Mouse (Mus musculus) forebrain, embryonic 12.5 days (tissue): ENCODE data around the gene Nubp2. TPM values are rescaled to one million over a fixed set of nuclear protein-coding genes. Genes with fewer than 3 reads are reported as not detected.

Experiments used
- ATAC-seq: fragments of 200-750 bp; cut with Nextera tagmentation; 2 replicates; pipeline ENCODE4 v1.8.0; 2017; ENCODE audit warnings: moderate TSS enrichment; ENCODE audit not compliant: low FRiP score
- H3K27ac ChIP-seq: fragments of 300-500 bp; sonication (generic); 2 replicates; pipeline ENCODE4 v1.5.1; 2016; ENCODE audit warnings: mild to moderate bottlenecking
- H3K27me3 ChIP-seq: fragments of 300-500 bp; sonication (generic); 2 replicates; pipeline ENCODE4 v1.6.1; 2016; ENCODE audit warnings: mild to moderate bottlenecking
- H3K36me3 ChIP-seq: fragments of 300-500 bp; sonication (generic); replicated peaks from 2 replicates; pipeline ENCODE4 v1.6.1; 2016; ENCODE audit warnings: mild to moderate bottlenecking
- H3K4me1 ChIP-seq: fragments of 300-500 bp; sonication (generic); 2 replicates; pipeline ENCODE4 v1.6.1; 2016
- H3K4me2 ChIP-seq: fragments of 300-500 bp; sonication (generic); 2 replicates; pipeline ENCODE4 v1.6.1; 2016; ENCODE audit warnings: mild to moderate bottlenecking, moderate library complexity
- H3K4me3 ChIP-seq: fragments of 300-500 bp; sonication (generic); replicated peaks from 2 replicates; pipeline ENCODE4 v1.5.1; 2016; ENCODE audit warnings: mild to moderate bottlenecking
- H3K9ac ChIP-seq: fragments of 300-500 bp; sonication (generic); 2 replicates; pipeline ENCODE4 v1.6.1; 2016; ENCODE audit warnings: mild to moderate bottlenecking
- H3K9me3 ChIP-seq: fragments of 300-500 bp; sonication (generic); 2 replicates; pipeline ENCODE4 v1.6.1; 2016
- WGBS: fragments of 180-500 bp; shearing (Covaris S2); methylation state at CpG from one replicate; pipeline ENCODE4 v1.1.7; 2016; 5-methylcytosine and 5-hydroxymethylcytosine counted together
- polyA plus RNA-seq: library from polyadenylated mRNA; unstranded; fragments of >200 nt; fragmentation: Nextera tagmentation; extraction: Ambion mirVana; gene quantifications from 2 replicates; pipeline ENCODE4 v1.2.1, GENCODE M21; 2016

The Nubp2 gene
- polyA plus RNA-seq, 1 experiment from 2014 or later: 64.4 TPM

DNA sequence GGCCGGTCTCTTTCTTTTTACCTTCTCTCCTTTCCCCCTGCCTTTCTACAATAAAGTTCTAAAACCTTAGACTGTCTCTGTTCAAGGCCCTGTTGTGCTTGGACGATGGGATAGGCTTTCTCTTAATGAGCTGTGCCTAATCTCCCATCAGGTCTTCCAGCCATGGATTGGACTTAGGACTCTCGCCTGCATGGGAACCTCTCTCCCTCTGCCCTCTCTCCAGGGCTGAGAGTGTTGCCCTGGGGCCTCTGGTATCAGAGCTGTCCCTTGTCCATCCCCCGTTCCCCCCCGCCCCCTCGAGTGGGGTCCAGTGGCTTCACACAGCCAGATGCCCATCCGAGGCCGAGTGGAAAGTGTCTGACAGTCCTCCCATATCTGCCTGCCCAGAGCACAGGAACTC lies 11.2 kb downstream of the Nubp2 start:
- Histone ChIP-seq H3K9ac (no peak overlapping the region), H3K4me1 (no peaks in the 10 kb centered on the region), H3K4me3 (no peak overlapping the region), H3K36me3 (no peaks in the 10 kb centered on the region), H3K4me2 (no peak overlapping the region), H3K9me3 (no peaks in the 10 kb centered on the region), H3K27ac (no peak overlapping the region), H3K27me3 (no peaks in the 10 kb centered on the region; the same call in 1 of the 2 replicates)
- 84% methylated on average over 8 of the region's 8 CpGs for WGBS
- ATAC-seq: no peak

DNA sequence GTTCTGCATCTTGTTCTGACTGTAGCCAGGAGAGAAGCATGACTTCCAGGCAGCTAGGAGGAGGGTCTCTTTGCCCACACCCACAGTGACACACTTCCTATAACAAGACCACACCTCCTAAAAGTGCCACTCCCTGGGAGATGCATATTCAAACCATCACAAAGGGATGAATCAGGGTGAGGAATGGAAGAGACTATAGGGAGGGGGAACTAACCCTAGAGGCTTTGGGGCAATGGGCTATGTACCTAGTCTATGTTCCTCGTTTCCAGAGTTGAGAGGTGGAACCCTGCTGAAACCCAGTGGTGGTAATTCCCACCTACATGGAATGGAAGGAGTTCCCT lies 11.8 kb downstream of the Nubp2 start:
- WGBS: 56% methylated on average over 1 of the region's 1 CpGs
- Histone ChIP-seq H3K9ac (no peak overlapping the region), H3K27ac (no peak overlapping the region), H3K4me1 (no peaks in the 10 kb centered on the region), H3K9me3 (no peaks in the 10 kb centered on the region), H3K36me3 (no peaks in the 10 kb centered on the region), H3K4me2 (no peak overlapping the region), H3K4me3 (no peak overlapping the region), H3K27me3 (no peaks in the 10 kb centered on the region; the same call in 1 of the 2 replicates)
- no peak for ATAC-seq

DNA sequence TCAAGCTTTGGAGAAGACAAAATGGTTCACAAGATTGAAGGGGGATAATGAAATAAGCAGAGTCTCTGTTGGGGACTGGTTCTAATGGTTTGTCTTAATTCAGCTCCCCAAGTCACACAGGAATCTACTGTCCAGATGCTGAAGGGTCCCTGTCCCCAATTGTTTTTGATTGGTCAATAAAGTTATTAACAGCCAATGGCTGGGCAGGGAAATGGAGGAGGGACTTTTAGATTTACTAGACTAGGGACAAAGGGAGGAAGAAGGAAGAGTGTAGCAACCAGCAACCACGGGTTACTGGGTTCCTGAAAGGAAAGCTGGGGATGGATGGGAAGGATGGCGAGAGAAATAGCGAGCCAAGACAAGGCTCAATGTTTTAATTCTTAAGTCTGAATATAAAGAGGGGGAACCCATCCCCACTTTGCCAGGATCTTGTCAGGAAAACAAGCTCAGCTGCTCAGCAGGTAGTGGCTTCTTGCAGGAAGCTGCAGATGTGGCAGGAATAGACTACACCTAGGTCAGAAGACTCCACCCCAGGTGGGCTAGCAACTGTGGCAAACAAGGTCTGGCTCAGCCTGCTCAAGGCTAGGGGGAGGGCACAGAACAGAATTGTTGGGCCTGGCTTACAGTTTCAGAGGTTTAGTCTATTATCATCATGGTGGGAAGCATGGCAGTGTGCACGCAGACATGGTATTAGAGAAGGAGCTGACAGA lies 12.3 kb downstream of the Nubp2 start:
- H3K4me1 ChIP-seq: no peaks in the 10 kb centered on the region
- no peak for ATAC-seq
- H3K27ac ChIP-seq: no peak overlapping the region
- no peaks in the 10 kb centered on the region for H3K9me3 ChIP-seq
- WGBS: 48% methylated on average over 4 of the region's 4 CpGs
- H3K9ac ChIP-seq: no peak overlapping the region
- H3K36me3 ChIP-seq: no peaks in the 10 kb centered on the region
- no peak overlapping the region for H3K4me3 ChIP-seq
- no peak overlapping the region for H3K4me2 ChIP-seq
- no peaks in the 10 kb centered on the region; the same call in 1 of the 2 replicates for H3K27me3 ChIP-seq

DNA sequence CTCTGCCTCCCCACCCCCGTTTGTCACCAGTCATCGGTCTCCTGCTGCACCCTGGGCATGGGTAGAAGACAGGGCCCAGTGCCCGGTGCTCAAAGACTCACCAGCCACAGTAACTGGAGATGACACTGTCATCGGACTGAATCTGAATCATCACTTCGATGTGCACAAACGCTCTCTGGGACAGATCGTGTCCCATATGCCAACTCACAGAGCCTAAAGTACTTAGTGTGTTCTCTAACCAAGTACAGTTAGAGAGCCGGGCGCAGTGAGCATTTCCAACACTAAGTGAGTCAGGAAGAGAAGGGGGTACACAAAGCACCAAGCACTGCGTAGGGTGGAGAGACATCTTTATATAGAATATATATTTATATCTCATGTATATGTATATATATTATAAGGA lies 18.2 kb downstream of the Nubp2 start:
- H3K27ac ChIP-seq: no peak overlapping the region
- WGBS: 93% methylated on average over 10 of the region's 10 CpGs
- H3K4me3 ChIP-seq: no peak overlapping the region
- no peaks in the 10 kb centered on the region for H3K9me3 ChIP-seq
- H3K4me2 ChIP-seq: no peak overlapping the region
- no peaks in the 10 kb centered on the region for H3K27me3 ChIP-seq
- no peaks in the 10 kb centered on the region for H3K4me1 ChIP-seq
- no peak for ATAC-seq
- H3K36me3 ChIP-seq: peaks cover under 1% of the 10 kb centered on the region; the same call in 1 of the 2 replicates
- H3K9ac ChIP-seq: no peak overlapping the region

DNA sequence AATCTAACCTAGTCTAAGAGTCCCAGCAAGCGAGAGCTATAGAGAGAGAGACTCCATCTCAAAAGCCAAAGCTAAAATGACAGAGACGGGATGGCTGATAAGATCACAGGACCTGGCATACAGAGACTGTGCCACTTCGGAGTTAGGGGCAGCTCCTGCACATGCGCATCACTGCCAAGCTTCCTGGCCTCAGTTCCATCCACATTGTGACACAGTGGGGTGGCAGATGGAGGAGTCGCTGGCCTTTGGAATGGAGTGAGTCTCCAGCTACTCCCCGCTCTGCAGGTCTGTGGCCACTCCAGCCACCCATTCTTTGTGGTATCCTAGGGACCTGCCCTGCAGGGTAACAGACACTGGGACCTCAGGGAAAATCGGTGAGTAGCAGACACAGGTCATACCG lies 20.4 kb downstream of the Nubp2 start, which contains the start of gene Igfals:
TSS of gene Igfals (plus strand) at position 222 of the 400 bp plus-strand sequence.
- H3K9ac ChIP-seq: no peak within 1 kb of the TSS
- no peak within 1 kb of the TSS for H3K4me2 ChIP-seq
- no peaks in the 10 kb centered on the region for H3K9me3 ChIP-seq
- no peak for ATAC-seq
- WGBS: 89% methylated on average over 8 of the region's 8 CpGs
- no peaks in the 10 kb centered on the region for H3K27me3 ChIP-seq
- no peak within 1 kb of the TSS for H3K27ac ChIP-seq
- H3K4me1 ChIP-seq: no peaks in the 10 kb centered on the region
- no peak within 1 kb of the TSS for H3K4me3 ChIP-seq
- peaks cover 18% of the 10 kb centered on the region for H3K36me3 ChIP-seq

DNA sequence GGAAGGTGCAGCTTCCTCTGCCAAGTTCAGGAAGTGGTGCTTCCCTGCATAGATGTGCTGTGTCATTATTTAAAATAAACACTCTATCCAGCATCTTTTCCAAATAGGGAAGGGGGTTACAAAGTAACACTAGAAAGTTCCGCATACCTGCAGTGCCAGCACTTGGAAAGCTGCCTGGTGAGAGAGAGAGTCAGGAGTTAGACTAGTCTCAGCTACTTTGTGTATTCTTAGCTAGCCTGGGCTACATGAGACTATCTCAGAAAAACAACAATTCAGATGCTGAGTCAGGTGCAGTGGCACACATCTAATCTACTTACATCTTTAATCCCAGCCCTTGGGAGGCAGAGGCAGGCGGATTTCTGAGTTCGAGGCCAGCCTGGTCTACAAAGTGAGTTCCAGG lies 24.4 kb downstream of the Nubp2 start:
- H3K27ac ChIP-seq: no peak overlapping the region
- H3K36me3 ChIP-seq: peaks cover 30% of the 10 kb centered on the region
- no peak overlapping the region for H3K4me2 ChIP-seq
- ATAC-seq: no peak
- no peaks in the 10 kb centered on the region for H3K4me1 ChIP-seq
- no peaks in the 10 kb centered on the region for H3K27me3 ChIP-seq
- H3K9me3 ChIP-seq: no peaks in the 10 kb centered on the region
- H3K9ac ChIP-seq: no peak overlapping the region
- WGBS: 96% methylated on average over 3 of the region's 3 CpGs
- H3K4me3 ChIP-seq: no peak overlapping the region

DNA sequence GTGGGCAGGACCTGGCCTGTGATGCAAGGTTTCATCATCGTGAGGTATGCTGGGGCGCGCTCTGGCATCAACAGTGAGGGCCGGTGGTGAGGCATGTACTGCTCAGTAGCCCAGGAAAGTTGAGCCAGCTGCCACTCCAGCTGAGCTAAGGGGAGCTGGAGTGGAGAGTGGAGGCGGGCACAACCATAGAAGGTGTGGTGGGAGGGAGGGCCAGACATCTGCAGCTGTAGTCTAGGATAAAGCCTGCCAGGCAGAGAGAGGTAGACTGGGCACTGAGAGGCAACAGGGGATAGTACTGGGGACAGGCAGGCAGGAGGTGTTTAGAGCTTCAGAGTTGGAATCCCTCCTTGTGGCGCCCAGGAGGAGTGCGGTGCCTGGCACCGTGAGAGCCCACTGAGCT lies 26.1 kb downstream of the Nubp2 start:
- WGBS: 90% methylated on average over 8 of the region's 8 CpGs
- Histone ChIP-seq H3K4me3 (no peak overlapping the region), H3K36me3 (peaks cover 36% of the 10 kb centered on the region), H3K9ac (no peak overlapping the region), H3K4me2 (no peak overlapping the region), H3K9me3 (no peaks in the 10 kb centered on the region), H3K27me3 (no peaks in the 10 kb centered on the region), H3K27ac (no peak overlapping the region), H3K4me1 (no peaks in the 10 kb centered on the region)
- ATAC-seq: no peak

DNA sequence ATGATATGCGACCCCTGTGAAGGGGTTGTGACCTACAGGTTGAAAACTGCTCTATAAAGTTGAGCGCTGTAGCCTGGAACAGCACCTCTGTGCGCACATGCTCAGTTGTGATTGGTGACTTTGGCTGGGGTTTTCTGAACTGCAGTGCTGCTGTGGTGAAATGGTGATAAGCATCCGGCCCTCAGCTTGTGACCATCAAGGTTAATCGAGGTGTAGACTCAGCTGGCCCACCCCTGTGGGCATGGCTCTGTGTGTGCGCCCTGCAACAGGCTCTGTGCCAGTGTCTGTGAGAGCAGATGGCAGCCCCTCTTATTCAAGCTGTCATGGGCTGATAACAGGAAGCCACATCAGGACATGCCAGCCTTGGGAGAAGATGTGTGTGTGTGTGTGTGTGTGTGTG lies 27.2 kb downstream of the Nubp2 start:
- no peaks in the 10 kb centered on the region for H3K4me1 ChIP-seq
- peaks cover 38% of the 10 kb centered on the region for H3K36me3 ChIP-seq
- H3K27ac ChIP-seq: no peak overlapping the region

DNA sequence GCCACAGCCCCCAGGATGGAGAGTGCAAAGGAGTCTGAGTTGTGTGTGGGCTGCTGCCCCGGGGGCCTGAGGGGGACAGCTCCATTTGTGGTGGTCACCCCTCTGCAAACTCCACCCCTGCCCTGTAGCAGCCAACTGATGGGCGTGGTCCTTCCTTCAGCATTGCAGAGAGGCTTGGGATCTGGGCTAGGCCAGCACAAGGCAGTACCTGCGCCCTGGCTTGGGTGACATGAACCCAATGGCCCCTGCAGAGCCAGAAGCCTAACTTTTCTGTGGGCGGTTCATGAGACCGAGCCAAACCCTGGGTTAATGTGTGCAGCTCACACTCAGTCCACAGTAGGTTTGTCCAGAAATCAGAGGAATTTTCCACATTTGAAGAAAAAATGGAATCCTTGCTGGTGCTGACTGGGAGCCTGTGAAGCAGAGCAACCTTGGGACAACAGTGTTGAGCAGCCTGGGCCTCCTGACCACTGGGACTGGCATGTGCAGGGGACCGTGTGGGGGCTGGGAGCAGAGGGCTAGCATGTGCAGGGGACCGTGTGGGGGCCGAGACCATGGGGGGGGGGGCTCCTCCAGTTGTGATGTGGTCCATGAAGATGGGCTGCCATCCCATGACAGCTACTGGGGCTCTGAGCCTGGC lies 28.2 kb downstream of the Nubp2 start:
- WGBS: 85% methylated on average over 8 of the region's 8 CpGs
- Histone ChIP-seq H3K9me3 (no peaks in the 10 kb centered on the region), H3K36me3 (peaks cover 45% of the 10 kb centered on the region)

More for the DNA sequence above, 27.2 kb downstream of the Nubp2 start:
- H3K4me3 ChIP-seq: no peak overlapping the region
- no peak for ATAC-seq
- WGBS: 90% methylated on average over 6 of the region's 6 CpGs
- no peaks in the 10 kb centered on the region for H3K9me3 ChIP-seq
- no peak overlapping the region for H3K4me2 ChIP-seq
- H3K27me3 ChIP-seq: no peaks in the 10 kb centered on the region
- H3K9ac ChIP-seq: no peak overlapping the region

DNA sequence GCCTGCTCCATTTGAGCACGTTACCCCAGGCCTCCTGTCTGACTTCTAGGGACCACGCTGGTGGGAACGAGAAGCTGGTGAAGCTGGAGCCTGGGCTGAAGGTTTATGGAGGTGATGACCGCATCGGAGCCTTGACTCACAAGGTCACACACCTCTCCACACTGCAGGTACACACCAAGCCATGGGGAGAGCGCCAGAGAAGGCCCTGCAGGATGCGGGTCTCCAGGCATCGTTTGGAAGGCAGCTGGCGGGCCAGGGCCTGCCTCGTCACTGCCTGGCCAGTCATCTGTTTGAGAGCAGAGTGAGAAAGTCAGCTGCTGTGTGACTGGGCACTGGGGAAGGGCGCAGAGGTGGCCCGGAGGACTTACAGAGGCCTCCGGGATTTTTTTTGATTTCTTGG lies 29.6 kb downstream of the Nubp2 start:
- Histone ChIP-seq H3K36me3 (peaks cover 35% of the 10 kb centered on the region), H3K27ac (no peak overlapping the region), H3K27me3 (peaks cover 2% of the 10 kb centered on the region), H3K4me2 (no peak overlapping the region), H3K9me3 (no peaks in the 10 kb centered on the region), H3K4me1 (peaks cover 3% of the 10 kb centered on the region), H3K9ac (no peak overlapping the region), H3K4me3 (no peak overlapping the region)
- 92% methylated on average over 13 of the region's 13 CpGs for WGBS
- no peak for ATAC-seq

More for the DNA sequence above, 28.2 kb downstream of the Nubp2 start:
- Histone ChIP-seq H3K4me3 (no peak overlapping the region), H3K4me2 (no peak overlapping the region), H3K27me3 (no peaks in the 10 kb centered on the region), H3K27ac (no peak overlapping the region), H3K9ac (no peak overlapping the region), H3K4me1 (no peaks in the 10 kb centered on the region)
- ATAC-seq: no peak

DNA sequence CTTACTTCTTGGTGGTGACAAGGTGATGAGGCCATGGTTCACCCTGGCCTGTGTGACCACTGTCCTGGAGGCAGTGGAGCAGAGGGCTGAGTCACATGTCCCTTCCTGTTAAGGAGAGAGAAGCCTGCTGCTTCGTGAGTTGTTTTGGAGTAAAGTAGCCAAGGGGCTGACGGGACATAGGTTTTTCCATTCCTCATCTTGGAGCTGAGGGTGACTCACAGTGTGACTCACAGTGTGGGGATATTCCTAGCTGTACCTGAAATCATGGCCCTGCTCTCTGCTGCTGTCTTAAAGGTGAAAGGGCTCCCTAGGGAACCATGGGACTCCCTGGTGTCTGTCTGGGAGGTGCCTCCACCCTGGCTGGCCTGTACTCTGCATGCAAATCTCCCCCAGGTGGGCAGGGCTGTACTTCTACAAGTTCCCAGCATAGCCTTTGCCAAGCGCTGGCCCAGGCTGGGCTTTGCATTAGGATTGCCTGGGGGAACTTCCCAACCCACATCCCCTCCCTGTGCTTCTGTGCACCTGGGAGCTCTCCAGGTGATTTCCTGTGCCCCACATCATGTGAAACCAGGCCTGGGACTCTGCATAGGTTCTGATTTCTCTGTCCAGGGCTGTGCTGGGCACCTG lies 30.2 kb downstream of the Nubp2 start:
- H3K4me3 ChIP-seq: no peak overlapping the region
- H3K4me1 ChIP-seq: peaks cover 9% of the 10 kb centered on the region
- H3K9me3 ChIP-seq: no peaks in the 10 kb centered on the region
- WGBS: 75% methylated on average over 3 of the region's 3 CpGs
- no peak overlapping the region for H3K4me2 ChIP-seq
- no peak for ATAC-seq
- peaks cover 29% of the 10 kb centered on the region for H3K36me3 ChIP-seq
- no peak overlapping the region for H3K9ac ChIP-seq
- no peak overlapping the region for H3K27ac ChIP-seq
- H3K27me3 ChIP-seq: peaks cover 9% of the 10 kb centered on the region

DNA sequence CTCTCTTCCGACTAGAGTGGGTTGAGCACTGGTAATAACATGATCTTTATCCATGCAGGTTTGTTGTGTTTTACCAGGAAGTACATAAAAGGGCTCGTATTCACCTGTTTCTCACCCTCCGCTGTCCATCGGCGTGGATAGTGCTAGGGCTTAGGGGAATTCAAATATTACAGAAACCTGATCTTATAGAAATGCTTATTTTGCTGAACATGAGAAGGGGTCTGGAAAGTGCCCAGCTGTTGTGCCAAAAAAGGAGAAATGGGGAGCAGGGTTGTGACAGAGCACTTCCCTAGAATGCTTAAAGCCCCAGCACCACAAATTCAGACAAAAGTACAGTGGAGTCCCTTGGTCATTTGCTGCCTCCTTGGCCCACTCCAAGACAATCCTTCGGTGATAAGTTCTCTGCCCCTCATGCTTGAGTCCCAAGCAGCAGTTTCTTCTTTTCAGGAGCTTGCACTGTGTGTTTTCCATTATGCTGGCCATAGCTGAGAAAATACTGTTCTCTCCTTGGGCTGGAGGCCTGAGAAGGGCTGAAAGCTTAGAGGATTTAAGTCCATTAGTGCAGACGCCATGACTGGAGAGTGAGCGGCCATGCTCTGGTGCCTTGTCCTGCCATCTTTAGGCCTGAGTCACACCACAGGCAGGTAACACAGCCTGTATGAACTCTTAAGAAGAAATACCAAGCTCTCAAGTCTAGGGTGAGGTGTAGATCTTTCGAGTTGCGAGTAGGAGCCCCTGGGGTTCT lies 34.6 kb downstream of the Nubp2 start:
- no peaks in the 10 kb centered on the region for H3K9me3 ChIP-seq
- ATAC-seq: no peak
- peaks cover 13% of the 10 kb centered on the region for H3K27me3 ChIP-seq
- 80% methylated on average over 10 of the region's 10 CpGs for WGBS
- peak overlapping the region; percentile 71 for H3K9ac ChIP-seq
- H3K4me3 ChIP-seq: peak overlapping the region; percentile 80
- H3K27ac ChIP-seq: no peak overlapping the region
- H3K36me3 ChIP-seq: peaks cover 12% of the 10 kb centered on the region
- H3K4me1 ChIP-seq: peaks cover 24% of the 10 kb centered on the region
- H3K4me2 ChIP-seq: peak overlapping the region; percentile 83
